Mouse (Mus musculus): ENCODE data around the gene Atp6v0d1. TPM values are rescaled to one million over a fixed set of nuclear protein-coding genes. Genes with fewer than 3 reads are reported as not detected.
"Not testable (repeated sequence)": the region's sequence is repeated elsewhere in the genome, so short reads cannot be mapped to it uniquely, and the experiment has no call there.

The Atp6v0d1 gene
- polyA plus RNA-seq, 1 experiment from 2014 or later, result 254 TPM

DNA sequence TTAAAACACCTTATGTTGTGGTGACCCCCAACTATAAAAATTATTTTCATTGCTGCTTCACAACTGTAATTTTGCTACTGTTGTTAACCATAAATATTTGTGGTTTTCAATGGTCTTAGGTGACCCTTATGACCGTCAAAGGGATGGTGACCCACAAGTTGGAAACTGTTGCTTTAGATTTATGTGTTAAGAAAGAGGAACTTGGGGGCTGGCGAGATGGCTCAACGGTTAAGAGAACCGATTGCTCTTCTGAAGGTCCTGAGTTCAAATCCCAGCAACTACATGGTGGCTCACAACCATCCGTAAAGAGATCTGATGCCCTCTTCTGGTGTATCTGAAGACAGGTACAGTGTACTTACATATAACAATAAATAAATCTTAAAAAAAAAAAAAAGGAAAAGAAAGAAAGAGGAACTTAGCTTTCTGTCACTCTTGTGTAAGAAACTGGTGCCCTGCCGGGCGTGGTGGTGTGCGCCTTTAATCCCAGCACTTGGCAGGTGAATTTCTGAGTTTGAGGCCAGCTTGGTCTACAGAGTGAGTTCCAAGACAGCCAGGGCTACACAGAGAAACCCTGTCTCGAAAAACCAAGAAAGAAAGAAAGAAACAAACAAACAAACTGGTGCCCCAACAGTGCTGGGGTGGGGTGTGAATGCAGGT, 1.1 kb downstream of the Atp6v0d1 start:
- H3K27ac ChIP-seq (ENCODE audit: low read depth, low read length); H3K9me3 ChIP-seq (ENCODE audit: control insufficient read depth, low read length); H3K36me3 ChIP-seq (ENCODE audit: control insufficient read depth, insufficient read depth, low read length); ATAC-seq (ENCODE audit: low read depth); H3K27me3 ChIP-seq (ENCODE audit: control insufficient read depth, insufficient read depth, low read length): not testable (repeated sequence)
- peaks cover 24% of the 10 kb centered on the region for H3K4me1 ChIP-seq (ENCODE audit: control insufficient read depth, insufficient read depth, low read length)
- peak overlapping the region; percentile 85 for H3K9ac ChIP-seq (replicated peaks; ENCODE audit: low read depth, low read length)
- H3K4me3 ChIP-seq (ENCODE audit: low read depth, low read length), result peak overlapping the region; percentile 89
- H3K4me2 ChIP-seq (ENCODE audit: low read depth, low read length), result peak overlapping the region; percentile 89
- 87% methylated on average over 9 of the region's 9 CpGs for WGBS

DNA sequence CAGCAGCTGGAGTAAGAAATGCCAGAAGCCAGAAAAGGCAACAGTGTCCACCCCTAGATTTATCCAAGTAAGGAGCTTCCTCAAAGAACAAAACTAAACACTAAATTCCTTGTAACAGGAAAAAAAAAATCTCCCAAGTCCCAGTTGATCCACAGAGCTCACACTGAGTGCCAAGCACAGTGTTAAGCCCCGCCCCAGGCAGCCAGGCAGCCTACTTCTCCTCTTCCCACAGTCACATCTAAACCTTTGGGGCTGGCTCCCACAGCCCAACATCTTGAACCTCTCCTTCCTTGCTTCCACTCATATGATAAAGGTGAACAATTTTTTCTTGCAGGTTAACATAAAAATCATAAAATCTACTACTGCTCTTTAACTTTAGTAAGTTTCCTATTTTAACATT, 2.0 kb downstream of the Atp6v0d1 start:
- Histone ChIP-seq H3K4me1 (ENCODE audit: control insufficient read depth, insufficient read depth, low read length) (peaks cover 24% of the 10 kb centered on the region), H3K27ac (ENCODE audit: low read depth, low read length) (no peak overlapping the region), H3K9ac (replicated peaks; ENCODE audit: low read depth, low read length) (no peak overlapping the region), H3K27me3 (ENCODE audit: control insufficient read depth, insufficient read depth, low read length) (no peaks in the 10 kb centered on the region), H3K4me3 (ENCODE audit: low read depth, low read length) (no peak overlapping the region), H3K4me2 (ENCODE audit: low read depth, low read length) (no peak overlapping the region), H3K9me3 (ENCODE audit: control insufficient read depth, low read length) (no peaks in the 10 kb centered on the region), H3K36me3 (ENCODE audit: control insufficient read depth, insufficient read depth, low read length) (no peaks in the 10 kb centered on the region)
- 90% methylated on average over 1 of the region's 1 CpGs for WGBS
- no peak for ATAC-seq (ENCODE audit: low read depth)

DNA sequence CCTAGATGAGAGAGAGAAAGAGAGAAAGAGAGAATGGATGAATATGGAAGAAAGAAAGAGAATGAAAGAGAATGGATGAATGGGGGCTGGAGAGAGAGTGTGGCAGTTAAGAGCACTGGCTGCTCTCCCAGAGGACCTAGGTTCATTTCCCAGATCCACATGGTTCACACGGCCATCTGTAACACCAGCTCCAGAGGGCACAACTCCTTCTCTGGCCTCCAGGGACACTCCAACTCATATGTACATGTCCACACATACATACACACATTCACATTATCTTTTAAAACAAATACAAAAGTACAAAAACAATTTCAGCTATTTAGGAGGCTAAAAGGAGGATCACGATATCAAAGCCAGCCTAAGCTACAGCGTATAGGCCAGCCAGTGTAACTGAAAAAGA, 3.0 kb downstream of the Atp6v0d1 start:
- no peaks in the 10 kb centered on the region for H3K27me3 ChIP-seq (ENCODE audit: control insufficient read depth, insufficient read depth, low read length)
- no peak for ATAC-seq (ENCODE audit: low read depth)
- H3K4me3 ChIP-seq (ENCODE audit: low read depth, low read length), result no peak overlapping the region
- H3K9me3 ChIP-seq (ENCODE audit: control insufficient read depth, low read length), result no peaks in the 10 kb centered on the region
- no peak overlapping the region for H3K9ac ChIP-seq (replicated peaks; ENCODE audit: low read depth, low read length)
- H3K4me2 ChIP-seq (ENCODE audit: low read depth, low read length), result no peak overlapping the region
- WGBS, result 77% methylated on average over 3 of the region's 3 CpGs
- 0 out of 2 replicates have a peak, but pooled peaks cover 3% of the 10 kb centered on the region for H3K36me3 ChIP-seq (ENCODE audit: control insufficient read depth, insufficient read depth, low read length)
- peaks cover 24% of the 10 kb centered on the region for H3K4me1 ChIP-seq (ENCODE audit: control insufficient read depth, insufficient read depth, low read length)
- no peak overlapping the region for H3K27ac ChIP-seq (ENCODE audit: low read depth, low read length)

DNA sequence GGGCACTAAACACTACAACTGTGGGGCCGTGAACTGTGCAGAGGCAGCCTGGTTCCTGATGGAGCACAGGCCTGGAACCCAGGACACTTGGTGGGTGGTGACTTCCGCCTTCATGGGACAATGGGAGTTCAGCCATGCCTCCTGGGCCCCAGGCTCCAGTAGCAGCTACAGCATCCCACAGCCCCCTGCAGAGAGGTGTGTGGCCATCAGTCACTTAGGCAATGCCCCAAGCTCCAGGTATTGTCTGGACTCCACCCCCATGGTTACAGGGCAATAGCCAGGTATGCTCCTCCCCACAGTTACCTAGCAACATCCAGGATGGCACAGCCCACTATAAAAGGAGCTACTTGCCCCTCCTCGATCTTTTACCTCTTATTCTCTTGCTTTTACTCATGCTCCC, 10.6 kb downstream of the Atp6v0d1 start:
- H3K4me2 ChIP-seq (ENCODE audit: low read depth, low read length), result no peak overlapping the region
- H3K27me3 ChIP-seq (ENCODE audit: control insufficient read depth, insufficient read depth, low read length), result no peaks in the 10 kb centered on the region
- H3K4me3 ChIP-seq (ENCODE audit: low read depth, low read length), result no peak overlapping the region
- 51% methylated on average over 3 of the region's 3 CpGs for WGBS
- H3K9me3 ChIP-seq (ENCODE audit: control insufficient read depth, low read length), result no peaks in the 10 kb centered on the region
- no peak overlapping the region for H3K27ac ChIP-seq (ENCODE audit: low read depth, low read length)
- H3K36me3 ChIP-seq (ENCODE audit: control insufficient read depth, insufficient read depth, low read length), result 0 out of 2 replicates have a peak, but pooled peaks cover 3% of the 10 kb centered on the region
- H3K4me1 ChIP-seq (ENCODE audit: control insufficient read depth, insufficient read depth, low read length), result no peaks in the 10 kb centered on the region
- H3K9ac ChIP-seq (replicated peaks; ENCODE audit: low read depth, low read length), result no peak overlapping the region
- ATAC-seq (ENCODE audit: low read depth), result no peak

DNA sequence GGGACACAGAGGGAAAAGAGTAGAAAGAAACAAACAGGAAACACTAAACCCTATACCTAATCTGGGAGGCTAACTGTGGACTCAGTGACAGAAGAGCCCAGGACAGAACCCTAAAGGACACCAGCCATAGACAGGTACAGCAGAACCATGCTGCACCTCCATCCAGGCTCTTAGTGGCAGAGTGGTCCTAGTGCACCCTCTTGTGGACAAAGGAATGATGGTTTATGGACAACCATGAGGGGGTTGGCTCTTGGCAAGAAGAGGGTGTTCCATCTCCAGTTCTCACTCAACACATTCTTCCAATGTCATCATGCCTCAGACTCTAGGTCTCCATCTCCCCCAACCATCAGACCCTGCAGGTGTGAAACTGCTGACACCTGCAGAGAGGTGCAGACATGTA, 11.8 kb downstream of the Atp6v0d1 start:
- H3K9me3 ChIP-seq (ENCODE audit: control insufficient read depth, low read length), result no peaks in the 10 kb centered on the region
- no peak overlapping the region for H3K27ac ChIP-seq (ENCODE audit: low read depth, low read length)
- no peaks in the 10 kb centered on the region for H3K4me1 ChIP-seq (ENCODE audit: control insufficient read depth, insufficient read depth, low read length)
- 0 out of 2 replicates have a peak, but pooled peaks cover 3% of the 10 kb centered on the region for H3K36me3 ChIP-seq (ENCODE audit: control insufficient read depth, insufficient read depth, low read length)
- peak; percentile 38; the same call in 1 of the 2 replicates for ATAC-seq (ENCODE audit: low read depth)
- H3K27me3 ChIP-seq (ENCODE audit: control insufficient read depth, insufficient read depth, low read length), result no peaks in the 10 kb centered on the region
- no peak overlapping the region for H3K4me2 ChIP-seq (ENCODE audit: low read depth, low read length)
- no peak overlapping the region for H3K9ac ChIP-seq (replicated peaks; ENCODE audit: low read depth, low read length)
- no peak overlapping the region for H3K4me3 ChIP-seq (ENCODE audit: low read depth, low read length)

DNA sequence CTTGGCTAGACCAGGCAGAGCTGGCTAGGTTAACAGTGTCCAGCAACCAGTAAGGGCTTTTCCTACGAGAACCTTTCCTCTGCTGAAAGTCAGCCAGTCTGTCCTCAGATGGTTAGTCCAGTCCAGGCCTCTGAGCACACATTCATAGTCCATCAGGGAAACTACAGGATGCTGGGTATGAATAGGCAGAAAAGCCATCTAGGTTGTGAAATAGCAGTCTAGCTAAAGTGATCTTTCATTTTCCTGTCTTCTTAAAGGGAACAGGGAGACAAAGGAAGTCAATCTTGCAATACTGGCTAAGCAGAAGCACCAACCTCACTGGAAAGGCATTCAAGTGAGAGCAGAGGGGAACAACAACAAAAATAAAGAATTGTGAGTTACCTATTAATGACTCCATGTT, 13.0 kb downstream of the Atp6v0d1 start:
- Histone ChIP-seq H3K27me3 (ENCODE audit: control insufficient read depth, insufficient read depth, low read length) (no peaks in the 10 kb centered on the region), H3K4me1 (ENCODE audit: control insufficient read depth, insufficient read depth, low read length) (no peaks in the 10 kb centered on the region), H3K9ac (replicated peaks; ENCODE audit: low read depth, low read length) (no peak overlapping the region), H3K27ac (ENCODE audit: low read depth, low read length) (no peak overlapping the region), H3K9me3 (ENCODE audit: control insufficient read depth, low read length) (no peaks in the 10 kb centered on the region), H3K36me3 (ENCODE audit: control insufficient read depth, insufficient read depth, low read length) (no peaks in the 10 kb centered on the region), H3K4me3 (ENCODE audit: low read depth, low read length) (no peak overlapping the region), H3K4me2 (ENCODE audit: low read depth, low read length) (no peak overlapping the region)
- WGBS, result 86% methylated on average over 1 of the region's 1 CpGs
- no peak for ATAC-seq (ENCODE audit: low read depth)

DNA sequence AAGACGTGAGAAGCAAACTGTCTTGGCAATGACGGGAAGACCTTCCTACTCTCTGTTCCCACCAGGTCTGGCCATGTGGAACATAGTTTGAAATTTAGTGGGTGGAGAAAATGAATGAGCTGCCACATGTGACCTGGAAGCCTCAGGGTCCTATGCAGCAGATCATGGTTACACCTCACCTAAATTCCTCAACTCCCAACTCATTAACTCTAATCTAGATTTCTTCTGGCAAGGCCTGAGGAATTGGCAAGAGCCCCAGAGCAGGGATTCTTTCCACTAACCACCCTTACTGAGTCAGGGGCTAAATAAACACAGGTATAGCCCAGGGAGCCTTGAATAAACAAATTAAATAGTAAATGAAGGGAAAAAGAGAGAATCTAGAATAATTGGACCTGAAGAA, 13.8 kb downstream of the Atp6v0d1 start:
- no peaks in the 10 kb centered on the region for H3K9me3 ChIP-seq (ENCODE audit: control insufficient read depth, low read length)
- H3K4me2 ChIP-seq (ENCODE audit: low read depth, low read length), result no peak overlapping the region
- H3K27me3 ChIP-seq (ENCODE audit: control insufficient read depth, insufficient read depth, low read length), result no peaks in the 10 kb centered on the region
- no peaks in the 10 kb centered on the region for H3K36me3 ChIP-seq (ENCODE audit: control insufficient read depth, insufficient read depth, low read length)
- ATAC-seq (ENCODE audit: low read depth), result no peak
- no peak overlapping the region for H3K4me3 ChIP-seq (ENCODE audit: low read depth, low read length)
- 91% methylated on average over 2 of the region's 2 CpGs for WGBS
- no peak overlapping the region for H3K27ac ChIP-seq (ENCODE audit: low read depth, low read length)
- H3K9ac ChIP-seq (replicated peaks; ENCODE audit: low read depth, low read length), result no peak overlapping the region
- H3K4me1 ChIP-seq (ENCODE audit: control insufficient read depth, insufficient read depth, low read length), result no peaks in the 10 kb centered on the region

DNA sequence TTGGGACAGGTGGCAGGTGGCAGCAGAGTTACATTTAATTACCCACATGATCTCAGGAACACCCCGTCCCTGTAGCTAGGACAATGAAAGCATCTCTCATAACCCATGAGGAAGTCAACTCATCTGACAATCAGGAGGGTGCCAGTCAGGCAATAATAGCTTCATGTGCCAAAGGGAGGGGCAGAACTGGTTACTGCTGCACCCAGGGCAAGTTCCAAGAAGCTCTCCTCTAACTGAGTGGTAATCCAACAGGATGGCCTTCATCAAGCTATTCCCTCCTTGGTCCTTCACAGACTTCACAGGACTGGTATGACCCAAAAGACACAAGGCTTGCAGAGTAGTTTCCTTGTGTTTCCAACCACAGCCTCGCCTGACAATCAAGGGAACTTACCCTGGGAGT, 15.8 kb downstream of the Atp6v0d1 start:
- Histone ChIP-seq H3K9ac (replicated peaks; ENCODE audit: low read depth, low read length) (no peak overlapping the region), H3K27ac (ENCODE audit: low read depth, low read length) (no peak overlapping the region), H3K4me1 (ENCODE audit: control insufficient read depth, insufficient read depth, low read length) (0 out of 2 replicates have a peak, but pooled peaks cover 2% of the 10 kb centered on the region), H3K4me3 (ENCODE audit: low read depth, low read length) (no peak overlapping the region), H3K27me3 (ENCODE audit: control insufficient read depth, insufficient read depth, low read length) (no peaks in the 10 kb centered on the region), H3K9me3 (ENCODE audit: control insufficient read depth, low read length) (no peaks in the 10 kb centered on the region), H3K4me2 (ENCODE audit: low read depth, low read length) (no peak overlapping the region), H3K36me3 (ENCODE audit: control insufficient read depth, insufficient read depth, low read length) (no peaks in the 10 kb centered on the region)
- 83% methylated on average over 2 of the region's 2 CpGs for WGBS
- no peak for ATAC-seq (ENCODE audit: low read depth)

DNA sequence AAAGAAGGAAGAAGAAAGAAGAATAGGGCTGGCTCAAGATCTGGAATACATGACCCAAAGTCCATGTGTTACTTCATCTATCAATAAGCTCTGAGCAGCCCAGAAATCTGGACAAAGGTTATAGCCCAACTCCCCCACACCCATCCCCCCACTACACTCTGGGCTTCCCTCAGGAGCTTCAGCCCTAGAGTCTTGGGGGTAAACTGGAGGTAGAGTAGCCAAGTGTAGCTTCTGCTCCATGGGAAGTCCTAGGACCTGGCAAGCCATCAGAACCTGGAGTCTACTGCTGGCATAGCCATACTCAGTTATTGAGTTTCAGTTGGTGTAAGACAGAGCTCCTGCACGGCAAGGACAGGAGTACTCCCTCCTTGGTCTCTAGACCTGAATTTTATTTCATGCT, 16.3 kb downstream of the Atp6v0d1 start:
- no peak overlapping the region for H3K27ac ChIP-seq (ENCODE audit: low read depth, low read length)
- no peaks in the 10 kb centered on the region for H3K36me3 ChIP-seq (ENCODE audit: control insufficient read depth, insufficient read depth, low read length)
- no peak overlapping the region for H3K4me3 ChIP-seq (ENCODE audit: low read depth, low read length)
- ATAC-seq (ENCODE audit: low read depth), result no peak
- no peak overlapping the region for H3K4me2 ChIP-seq (ENCODE audit: low read depth, low read length)
- H3K27me3 ChIP-seq (ENCODE audit: control insufficient read depth, insufficient read depth, low read length), result no peaks in the 10 kb centered on the region
- H3K9ac ChIP-seq (replicated peaks; ENCODE audit: low read depth, low read length), result no peak overlapping the region
- 0 out of 2 replicates have a peak, but pooled peaks cover 2% of the 10 kb centered on the region for H3K4me1 ChIP-seq (ENCODE audit: control insufficient read depth, insufficient read depth, low read length)
- no peaks in the 10 kb centered on the region for H3K9me3 ChIP-seq (ENCODE audit: control insufficient read depth, low read length)
- WGBS, result 94% methylated on average over 1 of the region's 1 CpGs

All from neural tube, embryonic 14.5 days (tissue).